Mouse (Mus musculus): ENCODE measurements around the gene Mier1. TPM values are rescaled to one million over a fixed set of nuclear protein-coding genes. Genes with fewer than 3 reads are reported as not detected.

Mier1 gene
- total RNA-seq, 2 experiments from 2014 or later, result 31.1 to 35.6 TPM

Other genes with a start within 250 kb of the Mier1 start
- gene Tctex1d1, start 135.8 kb upstream of the Mier1 start, total RNA-seq (2021), result not detected
- gene Insl5, start 87.5 kb upstream of the Mier1 start, total RNA-seq (2021), result not detected
- 1 to 10 TPM in 1 of 2 experiments, under 1 TPM in 1; 0.64 to 1.6 TPM for gene Wdr78, start 165 bp downstream of the Mier1 start, total RNA-seq (2021)
- gene Slc35d1, start 100.8 kb downstream of the Mier1 start, total RNA-seq (2021), result 1 to 10 TPM; 6.7 to 7.7 TPM
- not detected for gene 4921539E11Rik, start 176.5 kb downstream of the Mier1 start, total RNA-seq (2021)
- 10 to 100 TPM; 29.2 to 38.2 TPM for gene Oma1, start 199.4 kb downstream of the Mier1 start, total RNA-seq (2021)